Mouse (Mus musculus) erythroblast, embryonic 14.5 days (primary cell): ENCODE data around the gene Fn3krp. TPM values are rescaled to one million over a fixed set of nuclear protein-coding genes. Genes with fewer than 3 reads are reported as not detected.

Experiments
- H3K27me3 ChIP-seq: 2 replicates; pipeline ENCODE4 v1.6.1; 2012; ENCODE audit warnings: inconsistent platforms; ENCODE audit not compliant: control insufficient read depth
- H3K36me3 ChIP-seq: 2 replicates; pipeline ENCODE4 v1.6.1; 2012; ENCODE audit warnings: mild to moderate bottlenecking, inconsistent platforms; ENCODE audit not compliant: control insufficient read depth
- H3K4me1 ChIP-seq: 2 replicates; pipeline ENCODE4 v1.6.1; 2012; ENCODE audit warnings: inconsistent platforms; ENCODE audit not compliant: control insufficient read depth
- H3K4me3 ChIP-seq: replicated peaks from 2 replicates; pipeline ENCODE3; 2012; ENCODE audit warnings: moderate library complexity, mild to moderate bottlenecking, inconsistent platforms
- H3K9me3 ChIP-seq: 2 replicates; pipeline ENCODE4 v1.6.1; 2012; ENCODE audit warnings: low read length, inconsistent platforms, mixed read lengths; ENCODE audit not compliant: control insufficient read depth
- GATA1 ChIP-seq: IDR thresholded peaks from 2 replicates; pipeline ENCODE4 v1.6.1; 2012; ENCODE audit warnings: low read length, inconsistent platforms, mixed read lengths
- TAL1 ChIP-seq: IDR thresholded peaks from 3 replicates; pipeline ENCODE4 v1.6.1; 2012; ENCODE audit warnings: low read length, inconsistent platforms, mixed read lengths
- polyA plus RNA-seq: library from polyadenylated mRNA; stranded (reverse); fragments of >175 nt; gene quantifications from 2 replicates; pipeline ENCODE4 v1.2.3, GENCODE M21; 2012

The Fn3krp gene
- polyA plus RNA-seq, 1 experiment, result 5.6 TPM

DNA sequence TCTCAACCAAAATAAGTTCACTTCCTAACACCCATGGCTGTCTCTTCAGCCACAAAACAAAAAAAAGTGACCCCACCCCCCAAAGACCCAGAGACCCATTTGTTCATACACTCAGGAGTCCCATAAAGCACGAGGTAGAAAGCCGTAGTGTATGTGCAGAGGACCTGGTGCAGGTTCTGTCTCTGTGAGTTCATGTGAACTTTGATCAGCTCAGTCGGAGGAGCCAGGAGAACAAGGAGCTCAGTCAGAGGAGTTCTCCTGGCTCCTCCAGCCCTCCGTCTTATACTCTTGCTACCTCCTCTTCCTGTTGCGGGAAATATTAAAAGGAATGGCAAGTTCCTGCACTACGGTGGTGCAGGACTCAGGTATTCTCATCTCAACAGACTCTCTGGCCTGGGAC lies 46.2 kb downstream of the Fn3krp start:
- peaks cover 88% of the 10 kb centered on the region for H3K36me3 ChIP-seq
- H3K27me3 ChIP-seq, result no peaks in the 10 kb centered on the region
- H3K9me3 ChIP-seq, result no peaks in the 10 kb centered on the region
- TF ChIP-seq TAL1 (no peak), GATA1 (no peak)
- H3K4me1 ChIP-seq, result peaks cover 5% of the 10 kb centered on the region
- no peak overlapping the region for H3K4me3 ChIP-seq

DNA sequence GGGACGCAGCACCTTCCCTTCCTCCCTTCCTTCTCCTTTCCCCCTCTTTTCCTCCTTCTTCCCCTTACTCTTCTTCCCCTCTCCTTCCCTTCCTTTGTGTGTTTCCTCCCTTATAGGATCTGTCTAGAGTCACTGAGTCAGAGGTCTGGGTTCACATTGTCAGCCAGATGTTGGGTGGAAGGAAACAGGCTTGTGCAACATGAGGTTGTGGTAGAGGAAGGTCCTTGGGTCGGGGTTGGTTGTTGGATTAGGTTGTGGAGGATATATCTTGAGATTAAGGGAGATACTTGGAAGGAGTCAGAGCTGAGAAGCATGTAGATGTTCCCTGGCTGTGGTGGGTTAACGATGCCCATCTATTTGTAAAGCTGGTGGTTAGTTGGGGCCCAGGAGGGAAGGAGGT lies 53.6 kb downstream of the Fn3krp start:
- Histone ChIP-seq H3K36me3 (peaks cover 89% of the 10 kb centered on the region), H3K4me1 (peaks cover 17% of the 10 kb centered on the region), H3K27me3 (no peaks in the 10 kb centered on the region), H3K9me3 (no peaks in the 10 kb centered on the region), H3K4me3 (no peak overlapping the region)
- no peak for TF ChIP-seq GATA1
- TF ChIP-seq TAL1, result no peak

DNA sequence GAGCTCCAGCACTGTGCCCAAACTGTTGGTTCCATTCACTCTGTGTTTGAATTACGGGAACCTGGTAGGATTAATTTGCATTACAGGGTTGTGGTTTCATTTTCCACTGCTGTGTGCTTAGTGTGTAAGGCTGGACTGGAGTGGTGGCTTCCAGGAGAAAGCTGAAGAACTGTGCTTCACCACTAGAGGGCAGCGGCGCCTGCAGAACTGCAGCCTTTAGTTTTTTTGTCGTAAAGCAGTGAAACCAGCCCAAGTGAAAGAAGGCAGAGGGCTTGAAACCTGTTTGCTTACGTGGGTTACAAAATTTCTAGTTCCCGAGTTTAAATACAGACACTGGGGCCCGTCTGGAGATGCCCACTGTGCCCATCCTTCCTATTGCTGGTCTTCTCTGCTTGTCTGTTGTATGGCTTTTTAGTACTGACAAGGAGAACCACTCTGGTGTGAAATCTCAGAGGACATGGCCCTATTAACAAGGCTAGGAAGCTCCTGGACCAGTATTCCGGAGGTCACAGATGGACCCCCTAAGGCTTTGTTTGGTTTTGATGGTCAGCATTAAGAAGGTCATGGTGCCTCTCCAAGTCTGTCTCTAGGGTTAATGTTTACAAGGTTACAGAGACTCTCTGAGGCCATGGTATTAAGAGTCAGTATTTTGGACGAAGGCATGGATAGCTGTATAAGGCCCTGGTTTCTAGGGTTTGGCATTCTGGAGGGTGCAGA lies 54.7 kb downstream of the Fn3krp start:
- no peaks in the 10 kb centered on the region for H3K9me3 ChIP-seq
- H3K27me3 ChIP-seq, result no peaks in the 10 kb centered on the region
- no peak overlapping the region for H3K4me3 ChIP-seq
- no peak for TF ChIP-seq GATA1
- TF ChIP-seq TAL1, result no peak
- peaks cover 87% of the 10 kb centered on the region for H3K36me3 ChIP-seq
- H3K4me1 ChIP-seq, result peaks cover 17% of the 10 kb centered on the region

DNA sequence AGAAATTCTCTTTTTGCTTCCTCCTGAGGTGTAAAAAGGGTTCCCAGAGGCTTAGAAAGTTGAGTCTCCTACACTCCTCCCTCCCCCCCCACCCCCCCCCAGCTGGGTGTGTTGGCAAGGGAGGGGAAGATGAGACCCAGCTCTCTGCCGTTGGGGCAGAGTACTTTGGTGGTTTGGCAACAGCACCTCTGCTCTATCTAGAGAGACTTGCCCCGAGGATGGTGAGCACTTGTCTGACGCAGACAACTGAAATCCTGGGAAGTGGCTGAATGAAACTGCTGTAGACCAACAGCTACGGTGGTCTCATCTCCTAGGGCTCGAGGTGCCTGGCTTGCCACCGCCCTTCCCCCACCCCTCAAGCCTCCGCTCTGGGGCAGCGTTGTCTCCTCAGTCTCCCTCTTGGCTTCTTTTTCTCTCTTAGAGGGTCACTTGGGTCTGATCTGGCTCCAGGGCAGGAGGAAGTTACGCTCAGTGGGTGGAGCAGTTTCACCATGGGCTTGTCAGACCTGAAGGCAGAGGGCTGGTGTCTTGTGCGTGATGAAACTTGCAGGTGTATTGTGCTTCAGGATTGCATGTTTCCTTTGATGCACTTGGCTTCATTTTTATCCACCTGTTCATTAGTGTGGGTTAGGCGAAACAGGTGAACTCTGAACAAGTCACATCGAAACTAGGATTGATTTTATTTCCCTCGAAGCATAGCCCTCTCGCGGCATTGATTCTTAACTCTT lies 58.4 kb downstream of the Fn3krp start:
- TF ChIP-seq TAL1 (no peak), GATA1 (no peak)
- no peak overlapping the region for H3K4me3 ChIP-seq
- H3K9me3 ChIP-seq, result no peaks in the 10 kb centered on the region
- no peaks in the 10 kb centered on the region for H3K27me3 ChIP-seq
- peaks cover 96% of the 10 kb centered on the region for H3K36me3 ChIP-seq
- H3K4me1 ChIP-seq, result peaks cover 24% of the 10 kb centered on the region

Other genes starting within 250 kb of the Fn3krp start
- gene Hexdc, start 217.0 kb upstream of the Fn3krp start, polyA plus RNA-seq, result 0.50 and 0.58 TPM in 2 replicates
- 1.2 and 1.4 TPM in 2 replicates for gene Ogfod3, start 216.7 kb upstream of the Fn3krp start, polyA plus RNA-seq
- gene Cybc1, start 192.1 kb upstream of the Fn3krp start, polyA plus RNA-seq, result 0.68 and 1.4 TPM in 2 replicates
- 5.0 and 6.6 TPM in 2 replicates for gene Narf, start 184.1 kb upstream of the Fn3krp start, polyA plus RNA-seq
- 1.4 and 2.0 TPM in 2 replicates for gene Foxk2, start 161.4 kb upstream of the Fn3krp start, polyA plus RNA-seq
- gene Wdr45b, start 67.0 kb upstream of the Fn3krp start, polyA plus RNA-seq, result 0.39 and 0.46 TPM in 2 replicates
- 0.02 TPM in 1 of 2 replicates, not detected in the other for gene Rab40b, start 33.1 kb upstream of the Fn3krp start, polyA plus RNA-seq
- gene Fn3k, start 13.5 kb downstream of the Fn3krp start, polyA plus RNA-seq, result 24.1 and 24.7 TPM in 2 replicates
- gene Tbcd, start 30.5 kb downstream of the Fn3krp start, polyA plus RNA-seq, result 0.42 and 0.45 TPM in 2 replicates
- not detected in 2 replicates for gene Zfp750, start 97.9 kb downstream of the Fn3krp start, polyA plus RNA-seq